Mouse (Mus musculus): ENCODE measurements around the gene Hipk3. TPM values are rescaled to one million over a fixed set of nuclear protein-coding genes. Genes with fewer than 3 reads are reported as not detected.

The Hipk3 gene
- polyA plus RNA-seq, 1 experiment from 2014 or later = 17.4 TPM

- no peaks in the 10 kb centered on the region for H3K9me3 ChIP-seq (ENCODE audit: control insufficient read depth, low read length)
- H3K36me3 ChIP-seq (ENCODE audit: control insufficient read depth, insufficient read depth, low read length) = no peaks in the 10 kb centered on the region
- H3K4me2 ChIP-seq = no peak overlapping the region
- H3K4me1 ChIP-seq (replicated peaks; ENCODE audit: control insufficient read depth, insufficient read depth, low read length) = peaks cover 10% of the 10 kb centered on the region
- no peak overlapping the region for H3K4me3 ChIP-seq (ENCODE audit: low read depth, low read length)
- no peak overlapping the region; the same call in 1 of the 2 replicates for H3K9ac ChIP-seq (ENCODE audit: low read depth, low read length)
- WGBS = 60% methylated on average over 4 of the region's 4 CpGs
- ATAC-seq (replicated peaks; ENCODE audit: low FRiP score) (no peak), DNase-seq (ENCODE audit: low spot score) (no peak)
- H3K27ac ChIP-seq (ENCODE audit: low read depth, low read length) = no peak overlapping the region
- H3K27me3 ChIP-seq (replicated peaks; ENCODE audit: control insufficient read depth, insufficient read depth, low read length) = no peaks in the 10 kb centered on the region
These were observed 3.5 kb upstream of the Hipk3 start for GRCm38 (mm10) chr2:104497771-104498170.

GRCm38 (mm10) chr2:104497231-104497630 is 3.0 kb upstream of the Hipk3 start:
- no peaks in the 10 kb centered on the region for H3K9me3 ChIP-seq (ENCODE audit: control insufficient read depth, low read length)
- H3K4me3 ChIP-seq (ENCODE audit: low read depth, low read length) = no peak overlapping the region
- no peak for DNase-seq (ENCODE audit: low spot score)
- H3K27ac ChIP-seq (ENCODE audit: low read depth, low read length) = no peak overlapping the region
- no peak overlapping the region for H3K4me2 ChIP-seq
- no peaks in the 10 kb centered on the region for H3K27me3 ChIP-seq (replicated peaks; ENCODE audit: control insufficient read depth, insufficient read depth, low read length)
- no peak for ATAC-seq (replicated peaks; ENCODE audit: low FRiP score)
- no peak overlapping the region for H3K9ac ChIP-seq (ENCODE audit: low read depth, low read length)
- H3K4me1 ChIP-seq (replicated peaks; ENCODE audit: control insufficient read depth, insufficient read depth, low read length) = peaks cover 10% of the 10 kb centered on the region
- WGBS = 89% methylated on average over 2 of the region's 2 CpGs
- no peaks in the 10 kb centered on the region for H3K36me3 ChIP-seq (ENCODE audit: control insufficient read depth, insufficient read depth, low read length)

GRCm38 (mm10) chr2:104496206-104496605 is 2.0 kb upstream of the Hipk3 start:
- no peaks in the 10 kb centered on the region for H3K27me3 ChIP-seq (replicated peaks; ENCODE audit: control insufficient read depth, insufficient read depth, low read length)
- no peaks in the 10 kb centered on the region for H3K9me3 ChIP-seq (ENCODE audit: control insufficient read depth, low read length)
- DNase-seq (ENCODE audit: low spot score) (no peak), ATAC-seq (replicated peaks; ENCODE audit: low FRiP score) (no peak)
- H3K27ac ChIP-seq (ENCODE audit: low read depth, low read length) = no peak overlapping the region
- 48% methylated on average over 5 of the region's 5 CpGs for WGBS
- H3K4me2 ChIP-seq = no peak overlapping the region
- H3K9ac ChIP-seq (ENCODE audit: low read depth, low read length) = no peak overlapping the region
- H3K4me1 ChIP-seq (replicated peaks; ENCODE audit: control insufficient read depth, insufficient read depth, low read length) = peaks cover 15% of the 10 kb centered on the region
- H3K36me3 ChIP-seq (ENCODE audit: control insufficient read depth, insufficient read depth, low read length) = no peaks in the 10 kb centered on the region
- H3K4me3 ChIP-seq (ENCODE audit: low read depth, low read length) = no peak overlapping the region

- H3K27ac ChIP-seq (ENCODE audit: low read depth, low read length) = peak overlapping the region; percentile 99; the same call in 1 of the 2 replicates
- peaks cover 18% of the 10 kb centered on the region for H3K4me1 ChIP-seq (replicated peaks; ENCODE audit: control insufficient read depth, insufficient read depth, low read length)
- H3K4me2 ChIP-seq = peak overlapping the region; percentile 72
- H3K9me3 ChIP-seq (ENCODE audit: control insufficient read depth, low read length) = no peaks in the 10 kb centered on the region
- H3K36me3 ChIP-seq (ENCODE audit: control insufficient read depth, insufficient read depth, low read length) = no peaks in the 10 kb centered on the region
- H3K4me3 ChIP-seq (ENCODE audit: low read depth, low read length) = peak overlapping the region; percentile 84
- DNase-seq (ENCODE audit: low spot score) (no peak), ATAC-seq (replicated peaks; ENCODE audit: low FRiP score) (no peak)
- peak overlapping the region; percentile 99 for H3K9ac ChIP-seq (ENCODE audit: low read depth, low read length)
- H3K27me3 ChIP-seq (replicated peaks; ENCODE audit: control insufficient read depth, insufficient read depth, low read length) = no peaks in the 10 kb centered on the region
- WGBS = 15% methylated on average over 9 of the region's 9 CpGs
These were observed 547 bp upstream of the Hipk3 start for GRCm38 (mm10) chr2:104494801-104495185.

GRCm38 (mm10) chr2:104493021-104493950 is 960 bp downstream of the Hipk3 start:
- no peaks in the 10 kb centered on the region for H3K27me3 ChIP-seq (replicated peaks; ENCODE audit: control insufficient read depth, insufficient read depth, low read length)
- DNase-seq (ENCODE audit: low spot score) = peak; percentile 88
- under 1% methylated on average over 78 of the region's 99 CpGs for WGBS
- peak overlapping the region; percentile 99 for H3K27ac ChIP-seq (ENCODE audit: low read depth, low read length)
- ATAC-seq (replicated peaks; ENCODE audit: low FRiP score) = peak; percentile 74
- peak overlapping the region; percentile 72 for H3K4me2 ChIP-seq
- peak overlapping the region; percentile 99 for H3K9ac ChIP-seq (ENCODE audit: low read depth, low read length)
- H3K4me3 ChIP-seq (ENCODE audit: low read depth, low read length) = peak overlapping the region; percentile 84
- H3K9me3 ChIP-seq (ENCODE audit: control insufficient read depth, low read length) = no peaks in the 10 kb centered on the region
- H3K4me1 ChIP-seq (replicated peaks; ENCODE audit: control insufficient read depth, insufficient read depth, low read length) = peaks cover 18% of the 10 kb centered on the region
- no peaks in the 10 kb centered on the region for H3K36me3 ChIP-seq (ENCODE audit: control insufficient read depth, insufficient read depth, low read length)

GRCm38 (mm10) chr2:104491221-104491795 is 2.9 kb downstream of the Hipk3 start:
- Histone ChIP-seq H3K9ac (ENCODE audit: low read depth, low read length) (no peak overlapping the region), H3K4me3 (ENCODE audit: low read depth, low read length) (no peak overlapping the region), H3K27me3 (replicated peaks; ENCODE audit: control insufficient read depth, insufficient read depth, low read length) (no peaks in the 10 kb centered on the region), H3K27ac (ENCODE audit: low read depth, low read length) (no peak overlapping the region), H3K9me3 (ENCODE audit: control insufficient read depth, low read length) (no peaks in the 10 kb centered on the region), H3K4me1 (replicated peaks; ENCODE audit: control insufficient read depth, insufficient read depth, low read length) (peaks cover 18% of the 10 kb centered on the region; the same call in 1 of the 2 replicates), H3K4me2 (peak overlapping the region; percentile 4; the same call in 1 of the 2 replicates), H3K36me3 (ENCODE audit: control insufficient read depth, insufficient read depth, low read length) (no peaks in the 10 kb centered on the region)
- no peak for DNase-seq (ENCODE audit: low spot score)
- ATAC-seq (replicated peaks; ENCODE audit: low FRiP score) = no peak
- WGBS = 41% methylated on average over 2 of the region's 2 CpGs

- H3K4me1 ChIP-seq (replicated peaks; ENCODE audit: control insufficient read depth, insufficient read depth, low read length) = peaks cover 14% of the 10 kb centered on the region; the same call in 1 of the 2 replicates
- no peaks in the 10 kb centered on the region for H3K36me3 ChIP-seq (ENCODE audit: control insufficient read depth, insufficient read depth, low read length)
- no peaks in the 10 kb centered on the region for H3K27me3 ChIP-seq (replicated peaks; ENCODE audit: control insufficient read depth, insufficient read depth, low read length)
- H3K4me3 ChIP-seq (ENCODE audit: low read depth, low read length) = no peak overlapping the region
- no peaks in the 10 kb centered on the region for H3K9me3 ChIP-seq (ENCODE audit: control insufficient read depth, low read length)
- WGBS = 63% methylated on average over 2 of the region's 2 CpGs
- H3K27ac ChIP-seq (ENCODE audit: low read depth, low read length) = no peak overlapping the region
- ATAC-seq (replicated peaks; ENCODE audit: low FRiP score) (no peak), DNase-seq (ENCODE audit: low spot score) (no peak)
- H3K9ac ChIP-seq (ENCODE audit: low read depth, low read length) = no peak overlapping the region
- no peak overlapping the region for H3K4me2 ChIP-seq
These were observed 3.5 kb downstream of the Hipk3 start for GRCm38 (mm10) chr2:104490761-104491160.

- peaks cover 9% of the 10 kb centered on the region; the same call in 1 of the 2 replicates for H3K4me1 ChIP-seq (replicated peaks; ENCODE audit: control insufficient read depth, insufficient read depth, low read length)
- no peak overlapping the region for H3K9ac ChIP-seq (ENCODE audit: low read depth, low read length)
- H3K4me3 ChIP-seq (ENCODE audit: low read depth, low read length) = no peak overlapping the region
- H3K4me2 ChIP-seq = no peak overlapping the region
- DNase-seq (ENCODE audit: low spot score) (no peak), ATAC-seq (replicated peaks; ENCODE audit: low FRiP score) (no peak)
- no peak overlapping the region for H3K27ac ChIP-seq (ENCODE audit: low read depth, low read length)
- no peaks in the 10 kb centered on the region for H3K9me3 ChIP-seq (ENCODE audit: control insufficient read depth, low read length)
- H3K27me3 ChIP-seq (replicated peaks; ENCODE audit: control insufficient read depth, insufficient read depth, low read length) = no peaks in the 10 kb centered on the region
- WGBS = 79% methylated on average over 2 of the region's 2 CpGs
- H3K36me3 ChIP-seq (ENCODE audit: control insufficient read depth, insufficient read depth, low read length) = no peaks in the 10 kb centered on the region
These were observed 4.4 kb downstream of the Hipk3 start for GRCm38 (mm10) chr2:104489851-104490250.

Data from liver, embryonic 11.5 days (tissue).